Mouse (Mus musculus): ENCODE measurements at regions not wholly inside any gene's neighbourhood (a gene's known extent, or its start where the extent isn't known, plus 50 kb on each side); places are given as distances from the start of the nearest gene placed in this dataset.

DNA sequence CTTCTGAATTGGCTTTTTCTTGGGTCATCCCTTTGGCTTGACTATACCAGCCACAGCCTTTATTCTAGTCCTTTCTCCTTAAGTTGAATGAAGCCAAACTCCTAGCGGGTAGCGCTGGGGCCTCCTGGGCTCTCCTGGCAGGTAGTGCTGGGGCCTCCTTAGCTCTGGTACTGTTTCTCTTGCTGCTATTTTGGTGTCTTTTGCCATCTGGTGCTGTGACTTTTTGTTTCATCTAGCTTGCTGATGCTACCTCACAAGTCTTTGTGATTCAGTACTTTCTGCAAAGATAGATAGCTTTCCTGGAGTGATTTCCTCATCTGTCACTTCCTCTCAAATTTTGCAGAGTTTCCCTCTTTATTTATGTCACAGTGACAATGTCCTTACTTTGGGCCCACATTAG lies 90.1 kb downstream of the Tmem200c start:
- Histone ChIP-seq H3K4me2 (no peak overlapping the region), H3K4me3 (no peak overlapping the region), H3K9me3 (no peaks in the 10 kb centered on the region), H3K4me1 (no peaks in the 10 kb centered on the region), H3K36me3 (no peaks in the 10 kb centered on the region), H3K27ac (replicated peaks) (no peak overlapping the region), H3K9ac (no peak overlapping the region), H3K27me3 (replicated peaks) (no peaks in the 10 kb centered on the region)
- no peak for ATAC-seq (ENCODE audit: extremely low read depth, insufficient number of reproducible peaks, low FRiP score, low TSS enrichment)
- WGBS = 80% methylated on average over 2 of the region's 2 CpGs

DNA sequence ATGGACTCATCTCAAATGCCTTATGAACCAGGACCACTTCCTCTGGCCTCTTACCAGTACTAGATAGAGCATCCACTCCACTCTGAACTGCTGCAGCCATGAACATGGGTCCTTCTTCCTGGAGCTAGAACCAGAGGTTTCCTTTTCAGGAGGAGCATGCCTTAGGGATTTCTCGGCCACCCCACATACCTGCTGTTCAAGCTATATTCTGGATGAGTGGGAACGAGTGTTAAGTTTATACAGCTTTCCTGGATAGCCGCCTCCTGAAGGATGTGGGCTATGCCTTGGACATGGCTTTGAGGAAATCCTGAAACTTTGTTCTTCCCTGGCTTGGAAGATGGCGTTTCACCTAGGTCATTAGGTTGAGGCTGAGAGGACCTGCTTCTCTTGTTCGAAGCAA lies 91.8 kb downstream of the Tmem200c start:
- Histone ChIP-seq H3K27ac (replicated peaks) (no peak overlapping the region), H3K4me1 (no peaks in the 10 kb centered on the region), H3K27me3 (replicated peaks) (no peaks in the 10 kb centered on the region), H3K4me2 (no peak overlapping the region), H3K9me3 (no peaks in the 10 kb centered on the region), H3K36me3 (no peaks in the 10 kb centered on the region), H3K9ac (no peak overlapping the region), H3K4me3 (no peak overlapping the region)
- WGBS = 81% methylated on average over 5 of the region's 5 CpGs
- ATAC-seq (ENCODE audit: extremely low read depth, insufficient number of reproducible peaks, low FRiP score, low TSS enrichment) = no peak

DNA sequence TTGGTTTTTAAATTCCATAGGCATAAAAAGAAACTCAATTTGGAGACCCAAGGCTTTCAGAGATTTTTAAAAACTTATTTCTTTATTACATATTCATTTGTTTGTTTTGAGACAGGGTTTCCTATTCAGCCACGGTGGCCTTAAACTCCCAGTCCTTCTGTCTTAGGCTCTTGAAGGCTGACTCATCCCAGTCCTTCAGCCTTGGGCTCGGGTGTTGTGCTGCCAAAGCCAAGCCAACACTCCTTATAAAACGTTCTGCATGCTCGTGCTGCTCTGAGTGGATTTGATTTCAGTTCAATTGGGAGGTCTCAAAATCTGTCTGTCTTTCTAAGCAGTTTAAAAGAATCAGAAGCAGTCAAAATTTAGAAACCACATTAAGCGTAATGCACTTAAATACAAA lies 96.8 kb downstream of the Tmem200c start:
- WGBS = 60% methylated on average over 5 of the region's 5 CpGs
- ATAC-seq (ENCODE audit: extremely low read depth, insufficient number of reproducible peaks, low FRiP score, low TSS enrichment) = no peak

DNA sequence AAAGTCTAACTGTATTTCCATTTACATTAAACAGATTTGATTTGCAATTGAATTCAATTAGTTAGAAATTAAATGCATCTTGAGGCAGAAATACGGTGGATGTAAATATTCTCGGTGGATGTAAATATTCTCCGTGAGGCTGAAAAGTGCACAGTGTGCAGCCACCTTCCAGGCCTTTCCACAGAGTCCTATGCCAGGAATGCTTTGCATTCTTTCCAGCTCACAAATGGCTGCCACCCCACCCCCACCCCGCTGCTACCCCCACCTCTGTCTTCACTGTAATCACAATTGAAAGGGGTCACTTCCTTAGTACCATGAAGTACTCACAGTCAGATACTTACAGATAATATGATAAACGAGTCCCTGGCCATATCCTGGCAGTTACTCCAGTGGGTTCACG lies 101.0 kb downstream of the Tmem200c start:
- H3K4me1 ChIP-seq = peaks cover 20% of the 10 kb centered on the region
- ATAC-seq (ENCODE audit: extremely low read depth, insufficient number of reproducible peaks, low FRiP score, low TSS enrichment) = peak; percentile 58; the same call in 1 of the 2 replicates
- no peaks in the 10 kb centered on the region for H3K36me3 ChIP-seq
- H3K4me3 ChIP-seq = no peak overlapping the region
- peak overlapping the region; percentile 20 for H3K4me2 ChIP-seq
- H3K9me3 ChIP-seq = no peaks in the 10 kb centered on the region
- no peaks in the 10 kb centered on the region for H3K27me3 ChIP-seq (replicated peaks)
- no peak overlapping the region for H3K9ac ChIP-seq
- no peak overlapping the region for H3K27ac ChIP-seq (replicated peaks)
- 21% methylated on average over 6 of the region's 6 CpGs for WGBS

More for the DNA sequence above, 96.8 kb downstream of the Tmem200c start:
- H3K27me3 ChIP-seq (replicated peaks) = no peaks in the 10 kb centered on the region
- peaks cover 9% of the 10 kb centered on the region for H3K4me1 ChIP-seq
- H3K36me3 ChIP-seq = no peaks in the 10 kb centered on the region
- H3K9ac ChIP-seq = no peak overlapping the region
- no peak overlapping the region for H3K27ac ChIP-seq (replicated peaks)
- no peak overlapping the region for H3K4me3 ChIP-seq
- H3K4me2 ChIP-seq = no peak overlapping the region
- H3K9me3 ChIP-seq = no peaks in the 10 kb centered on the region

DNA sequence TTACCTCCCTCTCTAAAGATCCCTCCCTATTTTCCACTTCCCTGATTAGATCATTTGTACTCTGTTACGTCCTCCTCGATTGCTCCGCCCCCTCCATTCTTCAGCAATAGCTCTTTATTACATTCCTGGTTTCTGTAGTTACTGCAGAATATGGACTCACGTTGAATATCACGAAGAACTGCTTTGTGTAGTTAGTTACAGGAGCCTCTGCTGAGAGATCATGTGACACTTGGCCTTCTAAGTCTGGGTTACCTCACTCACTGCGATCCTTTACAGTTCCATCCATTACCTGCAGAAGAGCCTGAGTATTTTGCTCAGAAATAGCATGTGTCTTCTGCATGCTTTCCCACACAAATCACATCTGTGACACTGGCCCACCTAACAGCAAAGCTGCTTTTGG lies 102.3 kb downstream of the Tmem200c start:
- Histone ChIP-seq H3K27ac (replicated peaks) (no peak overlapping the region), H3K27me3 (replicated peaks) (no peaks in the 10 kb centered on the region), H3K9me3 (no peaks in the 10 kb centered on the region), H3K4me3 (no peak overlapping the region), H3K4me2 (no peak overlapping the region), H3K36me3 (no peaks in the 10 kb centered on the region), H3K9ac (no peak overlapping the region), H3K4me1 (peaks cover 20% of the 10 kb centered on the region)
- ATAC-seq (ENCODE audit: extremely low read depth, insufficient number of reproducible peaks, low FRiP score, low TSS enrichment) = no peak
- 54% methylated on average over 6 of the region's 6 CpGs for WGBS

DNA sequence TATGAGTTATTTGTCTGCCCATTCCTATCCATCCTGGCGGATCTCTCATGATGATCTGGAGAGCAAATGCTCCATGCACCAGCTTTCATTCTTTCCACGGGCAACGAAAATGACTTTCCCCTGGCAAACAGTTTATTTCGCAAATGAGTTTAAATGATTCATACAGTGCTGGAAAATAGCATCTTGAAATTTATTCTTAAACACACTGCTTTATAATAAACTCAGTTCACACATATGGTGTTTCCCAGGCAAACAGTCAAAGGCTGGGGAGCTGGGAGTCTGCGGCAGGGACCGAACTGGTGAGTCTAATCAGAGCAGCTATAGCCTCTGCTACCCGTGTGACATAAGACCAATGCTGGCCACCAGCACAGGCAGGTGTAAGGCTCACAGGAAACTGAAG lies 106.8 kb downstream of the Tmem200c start:
- Histone ChIP-seq H3K27me3 (replicated peaks) (no peaks in the 10 kb centered on the region), H3K27ac (replicated peaks) (no peak overlapping the region), H3K36me3 (no peaks in the 10 kb centered on the region), H3K9ac (no peak overlapping the region), H3K4me2 (no peak overlapping the region), H3K4me3 (no peak overlapping the region), H3K4me1 (peaks cover 12% of the 10 kb centered on the region), H3K9me3 (no peaks in the 10 kb centered on the region)
- 86% methylated on average over 7 of the region's 7 CpGs for WGBS
- no peak for ATAC-seq (ENCODE audit: extremely low read depth, insufficient number of reproducible peaks, low FRiP score, low TSS enrichment)

DNA sequence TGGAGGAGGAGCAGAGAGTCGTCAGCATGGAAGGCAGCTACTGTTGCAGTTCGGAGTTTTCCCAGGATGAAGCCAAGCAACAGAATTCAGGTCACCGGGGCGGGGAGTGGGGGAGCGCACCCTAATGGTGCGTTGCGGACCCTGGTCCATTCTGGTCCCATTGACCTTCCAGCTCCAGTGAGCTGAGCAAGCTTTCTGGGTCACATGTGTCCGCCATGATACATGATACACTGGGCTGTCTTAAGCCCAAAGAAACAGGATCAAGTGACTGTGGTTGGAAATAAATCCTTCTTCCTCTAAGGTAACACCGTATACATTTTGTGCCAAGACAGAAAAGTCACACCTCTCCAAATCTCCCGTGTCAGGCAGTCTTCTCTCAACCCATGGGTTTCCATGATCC lies 107.6 kb downstream of the Tmem200c start:
- Histone ChIP-seq H3K27ac (replicated peaks) (no peak overlapping the region), H3K4me3 (no peak overlapping the region), H3K9me3 (no peaks in the 10 kb centered on the region), H3K4me1 (peaks cover 6% of the 10 kb centered on the region), H3K9ac (no peak overlapping the region), H3K27me3 (replicated peaks) (no peaks in the 10 kb centered on the region), H3K36me3 (no peaks in the 10 kb centered on the region), H3K4me2 (no peak overlapping the region)
- ATAC-seq (ENCODE audit: extremely low read depth, insufficient number of reproducible peaks, low FRiP score, low TSS enrichment) = no peak
- WGBS = 82% methylated on average over 10 of the region's 10 CpGs

DNA sequence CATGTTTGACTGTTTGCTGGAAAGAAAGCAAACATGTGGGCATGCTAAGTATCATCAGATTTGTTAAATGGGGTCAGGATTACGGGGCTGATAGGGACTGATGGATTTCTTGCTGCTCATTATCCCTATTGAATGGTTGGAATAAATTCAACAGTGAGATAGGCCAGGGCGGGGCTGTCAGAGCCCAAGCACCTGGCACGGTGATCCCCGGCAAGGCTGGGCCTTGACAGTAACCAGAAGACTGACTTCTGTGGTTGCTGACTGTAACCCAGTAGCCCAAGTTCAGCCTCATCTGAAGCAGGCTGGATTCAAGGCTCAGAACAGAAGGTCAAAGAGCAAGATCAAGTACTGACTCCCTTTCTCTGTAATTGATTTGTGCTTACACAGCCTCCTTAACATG lies 109.6 kb downstream of the Tmem200c start:
- no peak overlapping the region for H3K27ac ChIP-seq (replicated peaks)
- WGBS = 71% methylated on average over 4 of the region's 4 CpGs
- 0 out of 2 replicates have a peak, but pooled peaks cover 2% of the 10 kb centered on the region for H3K4me1 ChIP-seq
- H3K4me3 ChIP-seq = no peak overlapping the region
- no peaks in the 10 kb centered on the region for H3K9me3 ChIP-seq
- H3K36me3 ChIP-seq = no peaks in the 10 kb centered on the region
- no peak for ATAC-seq (ENCODE audit: extremely low read depth, insufficient number of reproducible peaks, low FRiP score, low TSS enrichment)
- no peak overlapping the region for H3K9ac ChIP-seq
- no peak overlapping the region for H3K4me2 ChIP-seq
- no peaks in the 10 kb centered on the region for H3K27me3 ChIP-seq (replicated peaks)

DNA sequence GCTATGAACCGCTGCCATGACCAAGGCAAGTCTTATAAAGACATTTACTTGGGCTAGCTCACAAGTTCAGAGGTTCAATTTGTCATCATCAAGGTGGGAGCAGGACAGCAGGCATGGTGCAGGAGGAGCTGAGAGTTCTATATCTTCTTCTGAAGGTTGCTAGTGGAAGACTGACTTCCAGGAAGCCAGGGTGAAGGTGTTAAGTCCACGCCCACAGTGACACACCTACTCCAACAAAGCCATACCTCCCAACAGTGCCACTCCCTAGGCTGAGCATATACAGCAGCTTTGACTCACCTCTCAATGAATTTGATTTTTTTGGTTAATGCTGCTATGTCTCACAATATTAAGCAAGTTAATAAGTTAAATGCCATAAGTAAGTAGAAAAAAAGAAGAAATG lies 119.2 kb upstream of the Epb41l3 start:
- 86% methylated on average over 2 of the region's 2 CpGs for WGBS
- Histone ChIP-seq H3K4me2 (no peak overlapping the region), H3K9ac (no peak overlapping the region), H3K27ac (replicated peaks) (no peak overlapping the region), H3K36me3 (no peaks in the 10 kb centered on the region), H3K27me3 (replicated peaks) (no peaks in the 10 kb centered on the region), H3K9me3 (no peaks in the 10 kb centered on the region), H3K4me3 (no peak overlapping the region), H3K4me1 (no peaks in the 10 kb centered on the region)
- ATAC-seq (ENCODE audit: extremely low read depth, insufficient number of reproducible peaks, low FRiP score, low TSS enrichment) = no peak

DNA sequence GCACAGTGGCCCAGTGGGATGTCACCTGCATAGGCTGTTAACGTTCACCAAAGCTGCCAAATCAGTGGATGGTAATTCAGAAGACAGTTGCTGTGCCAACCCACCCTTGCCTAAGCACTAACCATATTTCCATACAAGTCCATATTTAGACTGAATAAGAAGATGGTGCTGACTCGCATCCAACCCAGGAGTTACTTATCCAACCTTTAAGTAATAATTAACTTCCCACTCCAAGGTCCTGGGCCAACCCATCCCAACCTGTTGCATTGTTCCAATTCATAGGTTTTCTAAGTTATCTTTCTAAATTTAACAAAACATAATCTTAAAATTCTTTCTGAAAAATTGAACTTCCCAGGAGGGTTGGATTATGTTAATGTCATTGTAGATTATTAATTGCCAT lies 114.3 kb upstream of the Epb41l3 start:
- no peaks in the 10 kb centered on the region for H3K36me3 ChIP-seq
- ATAC-seq (ENCODE audit: extremely low read depth, insufficient number of reproducible peaks, low FRiP score, low TSS enrichment) = no peak
- no peak overlapping the region for H3K4me2 ChIP-seq
- no peaks in the 10 kb centered on the region for H3K9me3 ChIP-seq
- H3K4me1 ChIP-seq = no peaks in the 10 kb centered on the region
- 81% methylated on average over 2 of the region's 2 CpGs for WGBS
- no peak overlapping the region for H3K9ac ChIP-seq
- H3K27me3 ChIP-seq (replicated peaks) = no peaks in the 10 kb centered on the region
- no peak overlapping the region for H3K4me3 ChIP-seq
- no peak overlapping the region for H3K27ac ChIP-seq (replicated peaks)

DNA sequence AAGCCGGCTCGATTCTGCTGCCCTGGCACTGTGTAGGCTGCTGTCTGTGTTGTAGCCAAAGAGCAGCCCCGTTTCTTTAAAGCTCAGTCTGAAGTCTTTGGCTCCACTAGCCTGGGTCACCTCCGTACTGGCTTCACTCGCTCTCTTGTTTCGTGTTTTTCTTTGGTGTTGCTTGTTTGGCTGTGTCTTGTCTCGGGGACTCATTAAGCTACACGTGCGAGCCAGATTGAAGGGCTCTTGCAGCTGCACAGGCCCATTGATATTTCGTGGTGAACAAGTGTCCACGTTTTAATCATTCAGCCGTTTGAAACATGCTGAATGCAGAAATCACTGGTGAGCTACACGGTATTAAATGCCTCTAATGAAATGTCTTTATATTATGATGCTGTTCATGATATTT lies 99.9 kb upstream of the Epb41l3 start:
- H3K4me3 ChIP-seq = no peak overlapping the region
- WGBS = 76% methylated on average over 13 of the region's 13 CpGs
- no peak overlapping the region for H3K4me2 ChIP-seq
- H3K4me1 ChIP-seq = no peaks in the 10 kb centered on the region
- H3K9me3 ChIP-seq = no peaks in the 10 kb centered on the region
- H3K27ac ChIP-seq (replicated peaks) = no peak overlapping the region
- no peak overlapping the region for H3K9ac ChIP-seq
- no peaks in the 10 kb centered on the region for H3K36me3 ChIP-seq
- no peaks in the 10 kb centered on the region for H3K27me3 ChIP-seq (replicated peaks)
- ATAC-seq (ENCODE audit: extremely low read depth, insufficient number of reproducible peaks, low FRiP score, low TSS enrichment) = no peak

DNA sequence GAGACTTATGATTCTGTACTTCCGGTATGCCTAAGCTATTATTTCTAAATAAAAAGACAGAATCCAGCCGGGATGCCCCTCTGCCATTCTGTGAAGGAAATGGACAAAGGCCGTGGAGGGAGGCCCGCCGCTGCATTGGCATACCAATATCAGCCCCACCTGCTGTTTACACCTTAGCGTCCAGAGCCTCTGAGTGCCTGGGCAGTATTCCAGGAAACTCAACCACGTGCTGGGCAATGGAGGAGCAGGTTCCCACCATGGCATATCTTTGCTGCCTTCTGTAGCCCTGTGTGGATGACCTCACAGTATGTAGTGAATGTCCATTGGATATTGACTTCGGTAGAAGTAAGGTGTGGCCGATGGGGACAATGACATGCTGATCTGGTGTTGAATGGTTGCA lies 97.3 kb upstream of the Epb41l3 start:
- no peak overlapping the region for H3K4me3 ChIP-seq
- no peak overlapping the region for H3K4me2 ChIP-seq
- H3K27ac ChIP-seq (replicated peaks) = no peak overlapping the region
- H3K4me1 ChIP-seq = no peaks in the 10 kb centered on the region
- WGBS = 76% methylated on average over 9 of the region's 9 CpGs
- no peaks in the 10 kb centered on the region for H3K27me3 ChIP-seq (replicated peaks)
- H3K9ac ChIP-seq = no peak overlapping the region
- H3K36me3 ChIP-seq = no peaks in the 10 kb centered on the region
- H3K9me3 ChIP-seq = no peaks in the 10 kb centered on the region
- ATAC-seq (ENCODE audit: extremely low read depth, insufficient number of reproducible peaks, low FRiP score, low TSS enrichment) = no peak

DNA sequence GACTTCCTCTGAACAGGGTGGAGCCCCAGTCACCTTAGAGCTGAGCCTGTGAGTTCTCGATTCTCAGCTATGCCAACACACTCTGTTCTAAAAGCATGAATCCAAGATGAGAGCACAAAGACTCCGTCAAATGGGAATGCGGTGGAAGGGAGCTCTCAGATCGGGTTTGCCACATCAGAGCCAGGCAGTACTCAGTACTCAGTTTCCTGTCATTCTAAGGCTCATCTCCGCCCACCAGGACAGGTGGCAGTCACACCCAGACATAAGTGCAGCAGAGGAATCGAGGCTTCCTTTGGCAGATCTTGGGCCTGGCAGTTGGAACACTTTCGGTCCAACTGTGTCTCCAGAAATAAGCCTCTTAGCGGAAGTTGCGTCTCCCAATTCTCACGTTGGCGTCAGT lies 94.4 kb upstream of the Epb41l3 start:
- 79% methylated on average over 11 of the region's 11 CpGs for WGBS
- no peak for ATAC-seq (ENCODE audit: extremely low read depth, insufficient number of reproducible peaks, low FRiP score, low TSS enrichment)
- H3K27ac ChIP-seq (replicated peaks) = no peak overlapping the region
- no peaks in the 10 kb centered on the region for H3K36me3 ChIP-seq
- H3K4me1 ChIP-seq = no peaks in the 10 kb centered on the region; the same call in 1 of the 2 replicates
- no peak overlapping the region for H3K4me2 ChIP-seq
- no peaks in the 10 kb centered on the region for H3K9me3 ChIP-seq
- H3K4me3 ChIP-seq = no peak overlapping the region
- no peak overlapping the region for H3K9ac ChIP-seq
- H3K27me3 ChIP-seq (replicated peaks) = no peaks in the 10 kb centered on the region

Data from heart, embryonic 13.5 days (tissue).